Comparison of ENCODE assay signal across 21 mouse cellular contexts in the genomic region with DNA sequence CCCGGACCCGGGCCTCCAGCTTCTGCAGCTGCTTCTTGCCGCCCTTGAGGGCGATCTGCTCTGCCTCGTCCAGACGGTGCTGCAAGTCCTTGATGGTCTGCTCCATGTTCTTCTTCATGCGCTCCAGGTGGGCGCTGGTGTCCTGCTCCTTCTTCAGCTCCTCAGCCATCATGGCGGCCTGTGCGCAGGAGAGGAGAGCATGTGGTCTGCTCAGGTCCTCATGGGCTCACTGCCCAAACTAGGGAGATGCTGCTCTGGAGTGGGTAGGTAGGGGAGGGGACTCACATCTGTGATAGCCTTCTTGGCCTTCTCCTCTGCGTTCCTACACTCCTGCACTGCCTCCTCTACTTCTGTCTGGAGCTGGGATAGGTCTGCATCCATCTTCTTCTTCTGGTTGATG. TPM values are rescaled to one million over a fixed set of nuclear protein-coding genes. Genes with fewer than 3 reads are reported as not detected.
A peak's percentile ranks its signal among the peaks of the same experiment; 100 is the strongest.
DNase-seq lines count a peak whose midpoint lies in the region; ATAC-seq lines count a peak whose summit lies in the region.
"Not testable (repeated sequence)": the region's sequence is repeated elsewhere in the genome, so short reads cannot be mapped to it uniquely, and the experiment has no call there.
"Had no signal": no experiment of that assay in that cellular context is flagged by ENCODE, and none has a peak within 500 bp of the region (broad histone marks: within the 10 kb centered on the region; RNA-seq: fewer than 3 reads in every experiment).

No protein-coding gene starts in this region.

- peak overlapping the region; percentile 54; the same call in 1 of the 2 replicates for H3K9ac ChIP-seq in heart, embryonic 12.5 days
- H3K9ac ChIP-seq in heart, embryonic 15.5 days; hindbrain, embryonic 14.5 days; midbrain, embryonic 16.5 days (ENCODE audit: low read depth, low read length): not testable (repeated sequence)

- 75% methylated on average over 11 of the region's 11 CpGs for WGBS in heart, embryonic 12.5 days
- WGBS in heart, embryonic 15.5 days: 76% methylated on average over 11 of the region's 11 CpGs
- WGBS in hindbrain, embryonic 14.5 days: 98% methylated on average over 8 of the region's 11 CpGs
- 93% methylated on average over 7 of the region's 11 CpGs for WGBS in midbrain, embryonic 16.5 days

- peak overlapping the region; percentile 94 for H3K27ac ChIP-seq in heart, embryonic 12.5 days (ENCODE audit: poor library complexity, severe bottlenecking)
- peak overlapping the region; percentile 90 for H3K27ac ChIP-seq in heart, embryonic 15.5 days
- peak overlapping the region; percentile 91 for H3K27ac ChIP-seq in hindbrain, embryonic 14.5 days
- H3K27ac ChIP-seq in midbrain, embryonic 16.5 days (ENCODE audit: low read length): peak overlapping the region; percentile 81; the same call in 1 of the 2 replicates

- ATAC-seq in heart, embryonic 12.5 days (ENCODE audit: insufficient number of reproducible peaks, low FRiP score); heart, embryonic 15.5 days (replicated peaks; ENCODE audit: insufficient number of reproducible peaks, insufficient read depth, low FRiP score, low read depth); hindbrain, embryonic 14.5 days (ENCODE audit: low FRiP score); midbrain, embryonic 16.5 days: not testable (repeated sequence)

- DNase-seq in ZHBTc4 (ENCODE audit: low read depth, low spot score): peak; percentile 25
- DNase-seq in heart, adult 11 months: peak; percentile 93
- not testable (repeated sequence) for DNase-seq in hindbrain, embryonic 14.5 days (ENCODE audit: low spot score)

- H3K27me3 ChIP-seq in heart, embryonic 12.5 days (replicated peaks); heart, embryonic 15.5 days; hindbrain, embryonic 14.5 days (ENCODE audit: control insufficient read depth, insufficient read depth, low read length); midbrain, embryonic 16.5 days (ENCODE audit: control insufficient read depth, insufficient read depth, low read depth, low read length): not testable (repeated sequence)

- peaks cover 70% of the 10 kb centered on the region for H3K36me3 ChIP-seq in heart, embryonic 12.5 days
- peaks cover 49% of the 10 kb centered on the region for H3K36me3 ChIP-seq in heart, embryonic 15.5 days
- not testable (repeated sequence) for H3K36me3 ChIP-seq in hindbrain, embryonic 14.5 days (replicated peaks; ENCODE audit: control insufficient read depth, insufficient read depth); midbrain, embryonic 16.5 days (ENCODE audit: control insufficient read depth, insufficient read depth, low read length)

- H3K9me3 ChIP-seq in heart, embryonic 12.5 days (replicated peaks); heart, embryonic 15.5 days (replicated peaks); hindbrain, embryonic 14.5 days (ENCODE audit: control insufficient read depth, low read length); midbrain, embryonic 16.5 days (replicated peaks; ENCODE audit: control insufficient read depth, low read length, poor library complexity, severe bottlenecking): not testable (repeated sequence)

- not testable (repeated sequence) for H3K4me3 ChIP-seq in heart, embryonic 12.5 days; heart, embryonic 15.5 days; hindbrain, embryonic 14.5 days (replicated peaks; ENCODE audit: low read length); midbrain, embryonic 16.5 days (ENCODE audit: low read depth, low read length)

- H3K4me2 ChIP-seq in heart, embryonic 12.5 days; heart, embryonic 15.5 days; hindbrain, embryonic 14.5 days (replicated peaks); midbrain, embryonic 16.5 days (ENCODE audit: low read length): not testable (repeated sequence)

- H3K4me1 ChIP-seq in heart, embryonic 12.5 days (replicated peaks): peaks cover 60% of the 10 kb centered on the region
- peaks cover 39% of the 10 kb centered on the region for H3K4me1 ChIP-seq in heart, embryonic 15.5 days (replicated peaks)
- peaks cover 15% of the 10 kb centered on the region for H3K4me1 ChIP-seq in hindbrain, embryonic 14.5 days (replicated peaks; ENCODE audit: control insufficient read depth, insufficient read depth, low read length)
- peaks cover 14% of the 10 kb centered on the region for H3K4me1 ChIP-seq in midbrain, embryonic 16.5 days (ENCODE audit: control insufficient read depth, insufficient read depth, low read length)

RNA-seq across cellular contexts. Expression of gene Gm17428, which starts 3.9 kb away (rescaled TPM):
- not detected in 2 replicates for polyA plus RNA-seq in heart, embryonic 12.5 days (2016; fragmentation: Nextera tagmentation; extraction: Ambion mirVana)
- polyA plus RNA-seq in heart, embryonic 15.5 days (2015; fragmentation: Nextera tagmentation; extraction: Ambion mirVana): not detected in 2 replicates
- not detected in 2 replicates for polyA plus RNA-seq in hindbrain, embryonic 14.5 days (2014; fragmentation: Nextera tagmentation; extraction: Ambion mirVana)
- not detected in 2 replicates for polyA plus RNA-seq in midbrain, embryonic 16.5 days (2015; fragmentation: Nextera tagmentation; extraction: Ambion mirVana)
- polyA plus RNA-seq: activated CD4-positive, CD25-positive, alpha-beta regulatory T cell, adult 4 months; brain, embryonic 14.5 days; cortical plate, adult 2 months; embryonic facial prominence, embryonic 10.5 days; embryonic facial prominence, embryonic 13.5 days; erythroblast, embryonic 14.5 days; forebrain, embryonic 12.5 days; forebrain, embryonic 16.5 days; frontal cortex, adult 2 months; heart, embryonic 10.5 days; hindbrain, embryonic 11.5 days; intestine, embryonic 14.5 days; intestine, postnatal 0 days; kidney, adult 2 months; kidney, embryonic 14.5 days had no signal

RNA-seq across cellular contexts. Expression of gene Myh6, which starts 6.1 kb away (rescaled TPM):
- polyA plus RNA-seq in heart, embryonic 12.5 days (2016; fragmentation: Nextera tagmentation; extraction: Ambion mirVana): 2,737 and 2,858 TPM in 2 replicates
- polyA plus RNA-seq in heart, embryonic 15.5 days (2015; fragmentation: Nextera tagmentation; extraction: Ambion mirVana): 2,004 and 2,041 TPM in 2 replicates
- polyA plus RNA-seq in hindbrain, embryonic 14.5 days (2014; fragmentation: Nextera tagmentation; extraction: Ambion mirVana): 0.78 and 2.1 TPM in 2 replicates
- polyA plus RNA-seq in midbrain, embryonic 16.5 days (2015; fragmentation: Nextera tagmentation; extraction: Ambion mirVana): 1.3 and 2.9 TPM in 2 replicates
- polyA plus RNA-seq: activated CD4-positive, CD25-positive, alpha-beta regulatory T cell, adult 4 months; erythroblast, embryonic 14.5 days had no signal

RNA-seq across cellular contexts. Expression of gene Myh7, which starts 21.6 kb away (rescaled TPM):
- 5,583 and 5,934 TPM in 2 replicates for polyA plus RNA-seq in heart, embryonic 12.5 days (2016; fragmentation: Nextera tagmentation; extraction: Ambion mirVana)
- polyA plus RNA-seq in heart, embryonic 15.5 days (2015; fragmentation: Nextera tagmentation; extraction: Ambion mirVana): 4,763 and 4,914 TPM in 2 replicates
- 5.6 and 6.7 TPM in 2 replicates for polyA plus RNA-seq in hindbrain, embryonic 14.5 days (2014; fragmentation: Nextera tagmentation; extraction: Ambion mirVana)
- polyA plus RNA-seq in midbrain, embryonic 16.5 days (2015; fragmentation: Nextera tagmentation; extraction: Ambion mirVana): 7.7 and 8.9 TPM in 2 replicates
- polyA plus RNA-seq: activated CD4-positive, CD25-positive, alpha-beta regulatory T cell, adult 4 months; erythroblast, embryonic 14.5 days had no signal

RNA-seq across cellular contexts. Expression of gene Cmtm5, which starts 36.7 kb away (rescaled TPM):
- 0.57 and 0.89 TPM in 2 replicates for polyA plus RNA-seq in heart, embryonic 12.5 days (2016; fragmentation: Nextera tagmentation; extraction: Ambion mirVana)
- polyA plus RNA-seq in heart, embryonic 15.5 days (2015; fragmentation: Nextera tagmentation; extraction: Ambion mirVana): 0.74 and 2.4 TPM in 2 replicates
- 11.3 and 11.4 TPM in 2 replicates for polyA plus RNA-seq in hindbrain, embryonic 14.5 days (2014; fragmentation: Nextera tagmentation; extraction: Ambion mirVana)
- 9.5 and 14.8 TPM in 2 replicates for polyA plus RNA-seq in midbrain, embryonic 16.5 days (2015; fragmentation: Nextera tagmentation; extraction: Ambion mirVana)
- polyA plus RNA-seq: erythroblast, embryonic 14.5 days had no signal

RNA-seq across cellular contexts. Expression of gene Il25, which starts 40.3 kb away (rescaled TPM):
- not detected in 2 replicates for polyA plus RNA-seq in heart, embryonic 12.5 days (2016; fragmentation: Nextera tagmentation; extraction: Ambion mirVana)
- polyA plus RNA-seq in heart, embryonic 15.5 days (2015; fragmentation: Nextera tagmentation; extraction: Ambion mirVana): not detected in 2 replicates
- 0.72 and 0.74 TPM in 2 replicates for polyA plus RNA-seq in hindbrain, embryonic 14.5 days (2014; fragmentation: Nextera tagmentation; extraction: Ambion mirVana)
- 0.46 and 0.51 TPM in 2 replicates for polyA plus RNA-seq in midbrain, embryonic 16.5 days (2015; fragmentation: Nextera tagmentation; extraction: Ambion mirVana)
- polyA plus RNA-seq: activated CD4-positive, CD25-positive, alpha-beta regulatory T cell, adult 4 months; embryonic facial prominence, embryonic 10.5 days; embryonic facial prominence, embryonic 13.5 days; erythroblast, embryonic 14.5 days; forebrain, embryonic 12.5 days; heart, embryonic 10.5 days; hindbrain, embryonic 11.5 days; intestine, postnatal 0 days; kidney, adult 2 months; kidney, embryonic 14.5 days had no signal

Comparison
In these comparisons a context has a peak if more than half of its experiments do, and no peak if none do; other contexts are left out.
1. RNA of gene Myh6, which starts 6.1 kb away (polyA plus RNA-seq): 2,737 to 2,858 TPM in heart, embryonic 12.5 days and 2,004 to 2,041 TPM in heart, embryonic 15.5 days; 1.3 to 2.9 TPM in midbrain, embryonic 16.5 days and 0.78 to 2.1 TPM in hindbrain, embryonic 14.5 days; every median in the first group is over 100 times any median in the second.
2. RNA of gene Myh7, which starts 21.6 kb away (polyA plus RNA-seq): 5,583 to 5,934 TPM in heart, embryonic 12.5 days and 4,763 to 4,914 TPM in heart, embryonic 15.5 days; 7.7 to 8.9 TPM in midbrain, embryonic 16.5 days and 5.6 to 6.7 TPM in hindbrain, embryonic 14.5 days; every median in the first group is over 100 times any median in the second.
3. Peak in every context shown above with its lines, with median percentiles within 50 percentile points of each other: H3K27ac ChIP-seq.